Mouse (Mus musculus) G1E (cell line): ENCODE measurements at regions not wholly inside any gene's neighbourhood (a gene's known extent, or its start where the extent isn't known, plus 50 kb on each side); places are given as distances from the start of the nearest gene placed in this dataset.
"Not testable (repeated sequence)": the region's sequence is repeated elsewhere in the genome, so short reads cannot be mapped to it uniquely, and the experiment has no call there.

ENCODE experiments used
- CTCF ChIP-seq: IDR thresholded peaks from 2 replicates; pipeline ENCODE4 v1.5.1; 2012; ENCODE audit warnings: low read depth, low read length, inconsistent platforms, mixed read lengths
- GATA1 ChIP-seq: IDR thresholded peaks from 2 replicates; pipeline ENCODE4 v1.6.1; 2012; ENCODE audit warnings: borderline replicate concordance, low read length, inconsistent platforms, mixed read lengths
- GATA2 ChIP-seq: IDR thresholded peaks from 2 replicates; pipeline ENCODE4 v1.6.1; 2012; ENCODE audit warnings: low read depth, low read length, inconsistent platforms, borderline replicate concordance
- POLR2AphosphoS5 ChIP-seq: IDR thresholded peaks from 2 replicates; pipeline ENCODE4 v1.6.1; 2012; ENCODE audit warnings: low read depth, low read length, inconsistent platforms; ENCODE audit not compliant: insufficient replicate concordance
- TAL1 ChIP-seq: conservative IDR thresholded peaks from 2 replicates; pipeline ENCODE4 v1.6.1; 2012; ENCODE audit warnings: low read depth, low read length, inconsistent platforms, mixed read lengths

DNA sequence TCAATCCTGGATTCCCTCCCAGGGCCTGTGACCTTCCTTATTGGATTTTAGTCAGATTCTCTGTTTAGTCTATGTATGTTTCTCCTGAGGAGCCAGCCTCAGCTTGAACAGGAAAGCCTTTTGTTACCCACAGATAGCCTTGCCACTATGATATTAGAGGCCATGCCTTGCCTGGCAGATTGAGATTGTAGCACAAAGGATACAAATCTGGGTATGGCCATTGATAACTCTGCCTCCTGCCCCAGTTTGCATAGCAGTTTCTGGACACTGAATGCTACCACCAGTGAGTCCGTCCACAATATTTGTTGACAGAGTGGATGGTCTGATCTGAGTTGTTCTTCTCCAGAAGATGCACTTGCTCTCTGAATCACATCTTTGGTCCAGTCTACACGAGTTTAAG lies 70.0 kb upstream of the Zfp988 start:
- not testable (repeated sequence) for TF ChIP-seq POLR2AphosphoS5, TAL1, CTCF, GATA1, GATA2
